Mouse (Mus musculus) macrophage (primary cell): ENCODE results near the gene Rnf114. TPM values are rescaled to one million over a fixed set of nuclear protein-coding genes. Genes with fewer than 3 reads are reported as not detected.

Source experiments
- H3K27ac ChIP-seq: fragments of 350-480 bp; formaldehyde crosslinking; 2 replicates; pipeline ENCODE4 v1.9.0; 2021
- H3K36me3 ChIP-seq: fragments of 350-480 bp; formaldehyde crosslinking; 2 replicates; pipeline ENCODE4 v1.9.0; 2021; ENCODE audit errors: inconsistent target
- H3K4me3 ChIP-seq: fragments of 350-480 bp; formaldehyde crosslinking; 2 replicates; pipeline ENCODE4 v1.9.0; 2021; ENCODE audit errors: inconsistent target
- H3K79me2 ChIP-seq: fragments of 350-480 bp; formaldehyde crosslinking; 2 replicates; pipeline ENCODE4 v1.9.0; 2021; ENCODE audit errors: inconsistent target
- WGBS: methylation state at CpG from one replicate; pipeline ENCODE4 v1.1.7; 2026; ENCODE audit warnings: inconsistent platforms; ENCODE audit not compliant: missing documents; 5-methylcytosine and 5-hydroxymethylcytosine counted together
- polyA plus RNA-seq: library from polyadenylated mRNA; stranded (reverse); fragments of 250-400 nt; gene quantifications from 3 replicates; pipeline ENCODE4 v1.2.4, GENCODE M21; 2018; ENCODE audit warnings: inconsistent platforms

The Rnf114 gene
- polyA plus RNA-seq, 1 experiment from 2014 or later = 48.9 TPM

DNA sequence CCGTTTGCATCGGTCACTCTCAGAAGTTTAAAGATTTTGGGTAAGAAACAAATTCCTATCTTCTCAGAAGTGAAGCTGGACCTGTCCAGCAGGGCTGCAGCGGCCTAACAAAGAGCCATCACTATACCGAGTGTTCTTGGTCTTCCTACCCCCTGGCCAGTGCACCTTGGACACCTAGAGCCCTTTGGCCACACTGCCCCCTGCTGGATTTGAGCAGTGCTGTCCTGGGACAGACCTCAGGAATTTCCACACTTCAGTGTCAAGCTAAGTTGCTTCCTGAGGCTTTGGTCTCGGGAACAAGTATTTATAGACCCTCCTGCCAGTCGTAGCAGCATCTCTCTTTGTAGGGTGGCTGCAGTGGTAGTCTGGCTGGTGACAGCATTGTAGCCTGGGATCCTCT, 29.5 kb upstream of the Rnf114 start:
- Histone ChIP-seq H3K4me3 (no peak overlapping the region), H3K36me3 (peaks cover 18% of the 10 kb centered on the region; the same call in 1 of the 2 replicates), H3K79me2 (no peaks in the 10 kb centered on the region), H3K27ac (no peak overlapping the region)
- 63% methylated on average over 6 of the region's 6 CpGs for WGBS

DNA sequence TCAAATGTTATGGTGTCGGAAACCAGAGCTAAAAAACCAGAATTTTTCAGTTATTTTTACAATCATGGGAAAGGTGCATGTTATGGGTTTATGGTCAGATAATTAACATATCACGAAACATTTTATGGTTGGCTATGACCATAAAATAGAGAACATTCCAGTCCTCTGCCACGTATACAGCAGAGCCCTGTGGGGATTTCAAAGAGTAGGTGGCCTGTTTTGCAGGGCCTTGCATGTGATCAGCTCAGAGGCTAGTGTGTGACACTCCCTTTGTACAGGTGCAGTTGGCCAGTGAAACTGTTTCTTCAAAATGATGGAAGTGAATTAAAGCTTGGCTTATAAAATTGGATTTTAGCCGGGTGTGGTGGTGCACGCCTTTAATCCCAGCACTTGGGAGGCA, 28.6 kb upstream of the Rnf114 start:
- peaks cover 18% of the 10 kb centered on the region; the same call in 1 of the 2 replicates for H3K36me3 ChIP-seq
- 98% methylated on average over 5 of the region's 5 CpGs for WGBS

DNA sequence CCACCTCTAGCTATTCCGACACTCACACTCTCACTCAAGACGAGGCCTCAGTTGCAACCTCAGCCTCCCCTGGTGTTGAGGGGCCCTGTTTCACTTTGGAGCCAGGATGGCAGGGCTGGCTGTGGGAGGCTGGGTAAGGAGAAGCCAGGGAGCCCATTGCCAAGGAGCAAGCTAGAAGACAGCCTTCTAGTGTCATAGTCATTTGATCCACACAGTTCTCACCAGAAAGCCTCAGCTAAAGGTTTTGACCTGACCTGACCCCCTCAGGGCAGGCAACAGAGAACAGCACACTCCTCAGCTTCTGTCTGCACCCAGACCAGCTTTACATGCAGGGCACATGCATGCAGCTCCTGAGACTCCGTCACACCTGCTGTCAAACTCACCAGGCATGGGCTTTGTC, 26.5 kb upstream of the Rnf114 start:
- peak overlapping the region; percentile 86 for H3K27ac ChIP-seq
- no peaks in the 10 kb centered on the region for H3K79me2 ChIP-seq
- H3K36me3 ChIP-seq = peaks cover 21% of the 10 kb centered on the region; the same call in 1 of the 2 replicates
- WGBS = 94% methylated on average over 3 of the region's 3 CpGs
- H3K4me3 ChIP-seq = no peak overlapping the region

More for the DNA sequence above, 28.6 kb upstream of the Rnf114 start:
- Histone ChIP-seq H3K79me2 (no peaks in the 10 kb centered on the region), H3K4me3 (no peak overlapping the region), H3K27ac (no peak overlapping the region)

DNA sequence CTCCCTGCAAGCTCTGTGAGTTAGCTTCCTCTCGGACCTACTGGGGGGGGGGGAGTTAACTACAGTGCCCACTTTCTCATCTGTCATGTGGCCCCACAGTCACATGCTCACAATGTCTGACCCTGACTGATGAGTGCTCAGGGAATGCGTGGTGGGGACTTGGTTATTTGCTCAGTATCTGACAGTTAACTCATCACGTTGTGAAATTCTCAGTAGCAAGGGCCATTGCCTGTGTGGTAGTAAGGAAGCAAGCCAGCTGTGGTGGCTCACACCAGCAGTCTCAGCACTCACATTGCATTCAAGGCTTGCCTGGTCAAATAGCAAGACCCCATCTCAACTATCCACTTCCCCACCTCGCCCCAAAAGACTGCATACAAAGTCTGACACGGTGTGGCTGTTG, 25.2 kb upstream of the Rnf114 start:
- peak overlapping the region; percentile 86 for H3K27ac ChIP-seq

DNA sequence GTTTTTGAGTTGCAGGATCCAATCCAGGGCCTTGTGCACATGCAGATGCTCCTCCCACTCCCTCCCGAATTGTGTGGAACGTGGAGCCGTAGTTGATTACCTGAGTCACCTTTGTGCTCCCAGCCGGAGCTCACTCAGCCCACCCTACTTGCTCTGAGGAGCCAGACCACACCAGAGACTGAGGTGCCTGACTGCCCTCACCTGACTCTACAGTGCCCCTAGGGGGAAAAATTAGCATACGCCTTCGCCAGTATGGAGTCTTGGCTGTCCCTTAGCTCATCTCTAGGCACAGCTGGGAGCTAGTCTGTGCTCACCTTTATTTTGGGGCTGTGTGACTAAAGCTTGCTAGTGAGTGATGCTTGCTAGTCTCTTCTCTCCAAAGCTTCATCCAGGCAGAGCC, 24.0 kb upstream of the Rnf114 start:
- Histone ChIP-seq H3K79me2 (no peaks in the 10 kb centered on the region), H3K27ac (peak overlapping the region; percentile 86), H3K4me3 (no peak overlapping the region), H3K36me3 (peaks cover 38% of the 10 kb centered on the region; the same call in 1 of the 2 replicates)
- WGBS = 96% methylated on average over 6 of the region's 6 CpGs

More for the DNA sequence above, 25.2 kb upstream of the Rnf114 start:
- no peaks in the 10 kb centered on the region for H3K79me2 ChIP-seq
- 24% methylated on average over 4 of the region's 5 CpGs for WGBS
- H3K36me3 ChIP-seq = peaks cover 29% of the 10 kb centered on the region; the same call in 1 of the 2 replicates
- H3K4me3 ChIP-seq = no peak overlapping the region

DNA sequence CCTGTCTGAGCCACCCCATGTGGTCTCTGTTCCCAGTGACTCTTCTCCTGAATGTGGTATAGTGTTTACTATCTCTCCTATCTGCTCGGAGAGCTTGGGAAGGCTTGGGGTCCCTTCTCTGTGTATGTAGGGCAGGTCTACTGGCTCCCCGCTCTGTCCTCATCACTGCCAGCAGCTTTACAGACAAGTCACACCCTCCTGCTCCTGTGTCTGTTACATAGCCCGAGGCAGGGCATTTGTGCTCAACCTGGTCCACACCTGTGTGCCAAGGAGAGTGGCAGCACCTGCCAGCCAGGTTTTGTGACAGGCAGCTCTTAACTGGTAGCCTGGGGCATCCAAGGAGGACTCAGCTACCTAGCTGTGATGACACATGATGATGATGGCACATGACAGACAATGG, 21.8 kb upstream of the Rnf114 start:
- no peaks in the 10 kb centered on the region for H3K79me2 ChIP-seq
- H3K36me3 ChIP-seq = peaks cover 53% of the 10 kb centered on the region; the same call in 1 of the 2 replicates
- 93% methylated on average over 3 of the region's 3 CpGs for WGBS
- H3K4me3 ChIP-seq = no peak overlapping the region
- no peak overlapping the region for H3K27ac ChIP-seq

DNA sequence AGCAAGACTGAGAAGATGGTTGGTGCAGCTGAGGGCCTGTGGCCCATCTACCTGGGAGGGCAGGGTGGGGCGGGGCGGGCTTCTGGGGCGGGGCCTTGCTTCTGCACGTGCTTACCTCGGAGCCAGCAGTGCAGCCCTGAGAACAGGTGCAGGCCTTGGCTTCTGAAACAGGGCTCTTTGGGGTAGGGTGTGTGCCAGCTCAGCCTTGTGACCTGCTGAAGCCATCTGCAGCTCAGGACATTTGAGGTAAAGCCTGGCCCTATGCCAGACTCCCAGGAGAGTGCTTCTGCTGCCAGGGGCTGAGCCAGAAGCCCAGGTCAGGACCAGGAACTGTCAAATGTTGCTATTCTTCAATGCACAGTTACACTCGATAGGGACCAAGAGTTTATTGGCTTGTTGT, 20.9 kb upstream of the Rnf114 start:
- 97% methylated on average over 5 of the region's 6 CpGs for WGBS
- no peak overlapping the region for H3K4me3 ChIP-seq
- H3K36me3 ChIP-seq = peaks cover 51% of the 10 kb centered on the region; the same call in 1 of the 2 replicates
- H3K27ac ChIP-seq = no peak overlapping the region
- no peaks in the 10 kb centered on the region for H3K79me2 ChIP-seq

DNA sequence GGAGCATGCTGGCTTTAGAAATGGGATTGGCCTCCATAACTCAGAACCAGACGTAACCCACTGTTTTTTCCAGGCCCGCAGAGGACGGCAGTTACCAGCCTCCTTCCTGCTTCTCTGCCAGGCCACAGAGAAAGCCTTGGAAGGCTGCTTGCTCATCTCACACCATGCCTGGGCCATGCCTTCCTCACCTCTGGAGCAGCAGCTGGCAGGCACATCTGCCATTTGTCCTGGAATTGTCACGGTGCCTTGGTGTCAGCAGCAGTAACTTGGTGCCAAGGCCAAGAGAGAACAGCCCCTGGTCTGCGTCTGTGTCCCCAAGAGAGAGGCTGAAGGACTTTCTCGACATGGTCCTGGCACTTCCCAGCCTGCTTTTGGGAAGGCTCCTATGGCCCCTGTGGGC, 18.2 kb upstream of the Rnf114 start:
- Histone ChIP-seq H3K27ac (no peak overlapping the region), H3K36me3 (peaks cover 51% of the 10 kb centered on the region; the same call in 1 of the 2 replicates), H3K4me3 (no peak overlapping the region), H3K79me2 (peaks cover under 1% of the 10 kb centered on the region; the same call in 1 of the 2 replicates)
- WGBS = 88% methylated on average over 6 of the region's 6 CpGs

DNA sequence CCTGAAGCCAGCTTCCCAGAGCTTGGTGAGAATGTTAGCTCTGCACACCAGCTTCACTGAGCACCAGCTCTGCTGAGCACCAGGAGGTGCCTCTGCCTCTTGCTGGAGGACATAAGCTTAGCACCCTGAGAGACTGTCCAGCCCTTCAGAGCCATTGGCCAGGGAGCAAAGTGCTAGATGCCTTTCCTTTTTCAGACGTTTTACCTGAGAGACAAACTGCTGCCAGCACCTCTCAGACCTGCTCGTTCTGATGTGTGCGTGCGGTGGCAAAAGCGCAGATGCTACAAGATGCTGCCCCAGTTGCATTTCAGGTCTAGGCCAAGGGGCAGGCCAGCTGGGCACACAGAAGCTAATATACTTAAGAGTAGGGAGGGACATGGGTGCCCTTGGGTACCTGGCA, 16.8 kb upstream of the Rnf114 start:
- 91% methylated on average over 5 of the region's 5 CpGs for WGBS
- H3K79me2 ChIP-seq = peaks cover 14% of the 10 kb centered on the region; the same call in 1 of the 2 replicates
- no peak overlapping the region for H3K4me3 ChIP-seq
- H3K27ac ChIP-seq = no peak overlapping the region
- peaks cover 48% of the 10 kb centered on the region; the same call in 1 of the 2 replicates for H3K36me3 ChIP-seq

DNA sequence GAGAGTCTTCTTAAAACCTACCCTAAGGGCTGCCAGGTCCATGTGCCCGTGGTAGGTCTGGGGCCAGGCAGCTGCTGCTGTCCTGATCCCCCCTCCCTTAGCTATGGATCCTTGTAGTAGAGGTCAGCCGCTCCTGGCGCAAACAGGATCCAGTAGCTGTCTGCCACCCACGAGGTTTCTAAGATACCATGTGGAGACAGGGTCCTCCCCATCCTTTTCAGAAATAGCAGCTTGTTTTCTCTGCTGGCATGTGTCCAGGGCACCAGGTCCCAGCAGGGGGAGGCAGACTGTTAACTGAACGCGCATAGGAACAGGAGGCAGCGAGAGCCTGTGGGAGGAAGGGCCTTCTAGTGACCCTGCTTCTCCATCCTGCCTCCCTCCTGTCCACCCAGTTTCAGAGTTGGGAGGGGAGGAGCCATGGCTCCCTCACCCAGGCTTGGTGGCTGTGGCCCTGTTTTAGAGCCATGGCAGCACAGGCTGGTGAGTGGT, 16.2 kb upstream of the Rnf114 start:
- peaks cover 47% of the 10 kb centered on the region; the same call in 1 of the 2 replicates for H3K36me3 ChIP-seq
- H3K27ac ChIP-seq = peak overlapping the region; percentile 68
- no peak overlapping the region for H3K4me3 ChIP-seq
- 53% methylated on average over 7 of the region's 7 CpGs for WGBS
- peaks cover 21% of the 10 kb centered on the region; the same call in 1 of the 2 replicates for H3K79me2 ChIP-seq

DNA sequence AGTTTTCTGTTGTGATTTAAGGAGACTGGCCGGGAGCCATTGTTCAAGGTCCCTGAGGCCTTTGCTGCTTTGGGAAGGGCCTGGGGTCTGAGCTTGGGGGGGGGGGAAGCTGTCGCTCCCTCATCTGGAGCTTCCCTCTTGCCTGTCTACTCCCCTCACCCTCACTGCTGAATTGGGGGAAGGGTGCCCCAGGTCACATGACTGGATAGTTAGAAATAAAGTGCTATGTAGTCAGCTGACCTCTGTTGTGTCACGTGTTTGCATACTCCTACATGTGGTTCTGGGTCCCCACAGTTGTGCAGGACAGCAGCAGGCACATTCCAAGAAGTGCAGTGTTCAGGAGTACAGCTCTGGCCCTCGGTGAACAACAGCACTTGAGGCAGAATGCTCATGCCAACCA, 15.7 kb upstream of the Rnf114 start:
- Histone ChIP-seq H3K36me3 (peaks cover 45% of the 10 kb centered on the region; the same call in 1 of the 2 replicates), H3K4me3 (no peak overlapping the region), H3K79me2 (peaks cover 21% of the 10 kb centered on the region; the same call in 1 of the 2 replicates), H3K27ac (peak overlapping the region; percentile 68)
- WGBS = 45% methylated on average over 4 of the region's 4 CpGs

DNA sequence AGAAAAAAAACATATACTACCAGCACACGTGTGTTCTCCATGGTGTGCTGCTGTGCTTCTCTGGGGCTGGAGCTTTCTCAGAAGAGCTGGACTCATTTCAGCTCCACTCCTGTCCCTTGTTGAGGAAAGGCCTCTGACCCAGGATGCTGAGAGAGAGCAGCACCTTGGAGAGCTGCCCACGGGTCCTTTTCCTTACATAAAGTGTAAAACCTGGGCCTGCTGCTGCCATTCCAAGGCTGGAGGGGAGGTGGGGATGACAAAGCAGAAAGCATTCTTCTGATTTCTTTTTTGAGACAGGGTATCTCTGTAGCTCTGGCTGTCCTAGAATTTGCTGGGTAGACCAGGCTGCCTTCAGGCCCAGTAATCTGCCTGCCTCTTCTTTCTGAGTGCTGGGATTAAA, 14.3 kb upstream of the Rnf114 start:
- Histone ChIP-seq H3K4me3 (no peak overlapping the region), H3K79me2 (peaks cover 33% of the 10 kb centered on the region; the same call in 1 of the 2 replicates), H3K36me3 (peaks cover 44% of the 10 kb centered on the region), H3K27ac (no peak overlapping the region)
- 73% methylated on average over 2 of the region's 2 CpGs for WGBS

DNA sequence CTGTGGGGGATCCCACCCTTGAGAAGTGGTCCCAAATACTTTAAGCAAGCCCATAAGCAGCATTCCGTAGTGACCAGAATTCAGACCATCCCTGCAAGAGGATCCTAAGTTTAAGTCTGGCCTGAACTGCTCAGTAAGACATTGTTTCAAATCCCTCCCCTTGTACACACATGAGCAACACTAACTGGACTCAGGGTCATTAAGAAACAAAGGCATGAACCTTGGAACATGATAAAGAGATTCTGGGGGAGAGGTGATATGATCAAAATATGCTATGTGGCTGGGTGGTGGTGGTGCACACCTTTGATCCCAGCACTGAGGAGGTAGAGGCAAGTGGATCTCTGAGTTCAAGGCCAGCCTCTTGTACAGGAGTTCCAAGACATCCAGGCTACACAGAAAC, 12.9 kb upstream of the Rnf114 start:
- 100% methylated on average over 1 of the region's 1 CpGs for WGBS
- H3K4me3 ChIP-seq = no peak overlapping the region
- peaks cover 46% of the 10 kb centered on the region for H3K79me2 ChIP-seq
- no peak overlapping the region for H3K27ac ChIP-seq
- H3K36me3 ChIP-seq = peaks cover 44% of the 10 kb centered on the region

DNA sequence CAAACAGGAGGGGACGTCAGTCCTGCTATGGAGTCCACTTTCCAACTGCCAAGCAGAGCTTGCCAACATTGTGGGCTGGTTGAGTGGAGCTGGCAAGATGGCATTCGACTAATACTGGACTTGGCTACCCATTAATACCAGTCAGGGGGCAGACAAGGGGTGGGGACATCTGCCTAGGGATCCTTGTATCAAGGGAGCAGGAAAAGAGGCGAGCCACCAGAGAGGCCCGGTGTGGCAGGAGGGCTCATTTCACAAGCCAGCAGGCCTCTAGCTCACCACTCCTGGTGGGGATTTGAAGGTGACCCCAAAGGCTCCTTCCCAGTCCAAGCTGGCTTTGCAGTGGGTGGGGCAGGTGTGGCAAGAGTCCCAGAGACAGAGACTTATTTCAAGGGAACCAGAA, 9.8 kb upstream of the Rnf114 start:
- no peak overlapping the region for H3K27ac ChIP-seq
- H3K36me3 ChIP-seq = peaks cover 59% of the 10 kb centered on the region
- WGBS = 85% methylated on average over 4 of the region's 4 CpGs
- H3K79me2 ChIP-seq = peaks cover 78% of the 10 kb centered on the region
- H3K4me3 ChIP-seq = no peak overlapping the region

DNA sequence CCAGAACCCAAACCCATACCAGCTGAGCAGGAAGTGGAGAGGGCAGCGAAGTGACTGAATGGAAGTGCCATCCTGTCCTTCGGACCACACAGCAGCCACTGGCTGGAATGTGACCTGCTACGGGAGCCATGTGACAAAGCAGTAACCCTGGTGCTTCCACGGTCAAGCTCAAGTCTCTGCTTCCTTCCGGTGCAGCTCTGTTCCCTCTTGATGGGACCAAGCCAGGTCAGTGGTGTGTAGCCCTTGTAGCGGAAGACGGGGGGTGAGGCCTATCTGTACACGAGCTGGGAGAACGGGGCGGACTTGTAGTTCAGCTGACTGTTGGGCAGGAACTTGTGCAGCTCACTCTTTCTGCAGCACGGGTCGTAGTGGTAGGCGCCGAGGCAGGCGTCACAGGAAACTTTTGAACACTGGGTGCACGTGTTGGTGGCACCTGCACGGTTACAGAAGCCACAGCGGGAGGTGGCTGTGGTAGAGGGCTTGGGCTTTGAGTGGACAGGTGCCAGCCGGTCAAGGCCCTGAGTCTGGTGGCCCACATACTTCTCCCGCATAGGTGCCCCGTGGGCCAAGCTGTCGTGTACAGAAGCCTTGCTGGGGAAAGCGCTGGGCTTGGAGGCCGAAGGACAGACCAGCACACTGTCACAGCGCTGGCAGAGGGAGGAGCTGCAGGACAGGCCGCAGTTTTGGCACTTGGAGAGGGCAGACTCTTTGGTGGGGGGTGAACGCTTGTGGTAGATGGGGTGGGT, 9.2 kb upstream of the Rnf114 start:
- 93% methylated on average over 27 of the region's 27 CpGs for WGBS
- Histone ChIP-seq H3K79me2 (peaks cover 84% of the 10 kb centered on the region), H3K27ac (no peak overlapping the region), H3K36me3 (peaks cover 59% of the 10 kb centered on the region), H3K4me3 (no peak overlapping the region)
